Mouse (Mus musculus): ENCODE data around the gene Gon7. TPM values are rescaled to one million over a fixed set of nuclear protein-coding genes. Genes with fewer than 3 reads are reported as not detected.

The Gon7 gene
- total and polyA plus RNA-seq, 2 experiments from 2014 or later: 1.8 to 17.2 TPM

DNA sequence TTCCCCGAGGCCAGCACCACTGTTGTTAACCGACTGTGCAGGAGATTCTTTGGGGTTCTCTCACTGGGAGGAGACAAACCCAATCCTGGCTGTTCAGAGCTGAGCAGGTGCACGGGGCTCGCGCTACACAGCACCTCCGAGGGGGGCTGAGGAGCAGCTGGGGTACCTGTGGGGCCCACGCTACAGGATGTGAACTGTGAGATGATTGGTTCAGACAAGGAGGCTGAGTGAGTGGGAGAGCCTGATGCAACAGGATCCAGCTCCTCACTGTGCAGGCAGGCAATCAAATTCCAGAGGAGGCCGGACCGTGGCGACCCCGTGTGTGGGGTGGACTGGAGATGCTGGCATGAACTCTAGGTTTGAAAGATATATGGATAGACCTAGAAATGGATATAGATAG lies 35.2 kb downstream of the Gon7 start:
- Histone ChIP-seq H3K27ac (ENCODE audit: low read depth) (no peak overlapping the region), H3K27me3 (ENCODE audit: control insufficient read depth, insufficient read depth, low read length) (no peaks in the 10 kb centered on the region), H3K4me1 (ENCODE audit: control insufficient read depth, insufficient read depth) (no peaks in the 10 kb centered on the region), H3K36me3 (replicated peaks; ENCODE audit: control insufficient read depth, insufficient read depth, low read length) (no peaks in the 10 kb centered on the region), H3K9ac (replicated peaks; ENCODE audit: low read depth, low read length) (no peak overlapping the region), H3K4me2 (ENCODE audit: low read depth, low read length) (no peak overlapping the region), H3K9me3 (replicated peaks; ENCODE audit: control insufficient read depth, low read length) (no peaks in the 10 kb centered on the region), H3K4me3 (ENCODE audit: low read depth, low read length) (no peak overlapping the region)
- TF ChIP-seq CTCF (IDR thresholded peaks at IDR 0.05; ENCODE audit: low read depth): no peak
- TF ChIP-seq EP300 (IDR thresholded peaks at IDR 0.05; ENCODE audit: low read depth): no peak
- ATAC-seq (ENCODE audit: insufficient read depth, low read depth): no peak
- WGBS: 68% methylated on average over 11 of the region's 11 CpGs
- DNase-seq (ENCODE audit: low spot score): no peak

DNA sequence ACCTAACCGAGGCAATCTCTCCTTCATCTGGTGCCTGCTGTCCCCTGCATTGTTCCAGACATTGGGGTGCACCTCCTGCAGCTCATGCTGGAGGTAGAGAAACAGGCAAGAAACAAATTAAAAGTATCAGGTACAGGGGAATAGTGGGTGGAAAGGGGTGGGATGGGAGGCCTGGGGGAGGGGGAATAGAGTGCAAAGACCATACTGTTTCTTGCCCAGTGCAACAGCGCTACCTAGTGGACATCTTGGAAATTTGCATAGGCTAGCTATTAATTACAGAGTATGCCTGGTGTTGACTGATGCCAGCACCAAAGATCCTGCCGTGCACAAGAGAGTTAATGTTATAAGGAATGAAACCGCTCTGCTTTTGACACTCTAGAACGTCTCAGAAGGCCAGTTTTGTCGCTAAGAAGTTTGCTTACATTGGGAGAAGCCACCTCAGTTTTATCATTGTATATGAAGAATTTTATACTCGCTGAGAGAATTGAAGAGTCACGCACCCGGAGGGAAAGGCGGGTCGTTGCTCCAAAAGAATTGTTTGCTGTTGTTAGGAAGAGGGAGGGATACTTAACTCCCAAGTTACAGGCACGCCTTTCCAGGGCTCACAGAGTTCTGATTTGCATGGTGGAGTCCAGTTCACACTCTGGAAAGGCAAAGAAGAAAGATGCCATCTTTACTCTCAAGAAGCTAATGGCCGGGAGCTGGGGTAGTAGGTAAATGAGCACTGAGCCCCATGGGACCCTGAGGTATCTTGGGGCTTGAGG lies 37.9 kb downstream of the Gon7 start:
- no peak for TF ChIP-seq EP300 (IDR thresholded peaks at IDR 0.05; ENCODE audit: low read depth)
- peak; percentile 84 for TF ChIP-seq CTCF (IDR thresholded peaks at IDR 0.05; ENCODE audit: low read depth)
- Histone ChIP-seq H3K9ac (replicated peaks; ENCODE audit: low read depth, low read length) (no peak overlapping the region), H3K9me3 (replicated peaks; ENCODE audit: control insufficient read depth, low read length) (no peaks in the 10 kb centered on the region), H3K4me2 (ENCODE audit: low read depth, low read length) (no peak overlapping the region), H3K36me3 (replicated peaks; ENCODE audit: control insufficient read depth, insufficient read depth, low read length) (no peaks in the 10 kb centered on the region), H3K27me3 (ENCODE audit: control insufficient read depth, insufficient read depth, low read length) (no peaks in the 10 kb centered on the region), H3K27ac (ENCODE audit: low read depth) (no peak overlapping the region), H3K4me1 (ENCODE audit: control insufficient read depth, insufficient read depth) (no peaks in the 10 kb centered on the region), H3K4me3 (ENCODE audit: low read depth, low read length) (no peak overlapping the region)
- ATAC-seq (ENCODE audit: insufficient read depth, low read depth) (peak; percentile 77; the same call in 1 of the 2 replicates), DNase-seq (ENCODE audit: low spot score) (peak; percentile 59)
- WGBS: 26% methylated on average over 13 of the region's 13 CpGs

- no peaks in the 10 kb centered on the region for H3K27me3 ChIP-seq (ENCODE audit: control insufficient read depth, insufficient read depth, low read length)
- DNase-seq (ENCODE audit: low spot score): no peak
- no peak overlapping the region for H3K4me3 ChIP-seq (ENCODE audit: low read depth, low read length)
- 79% methylated on average over 10 of the region's 10 CpGs for WGBS
- no peak overlapping the region for H3K9ac ChIP-seq (replicated peaks; ENCODE audit: low read depth, low read length)
- no peak overlapping the region for H3K27ac ChIP-seq (ENCODE audit: low read depth)
- no peak for ATAC-seq (ENCODE audit: insufficient read depth, low read depth)
- peaks cover 7% of the 10 kb centered on the region; the same call in 1 of the 2 replicates for H3K4me1 ChIP-seq (ENCODE audit: control insufficient read depth, insufficient read depth)
- no peak overlapping the region for H3K4me2 ChIP-seq (ENCODE audit: low read depth, low read length)
- H3K9me3 ChIP-seq (replicated peaks; ENCODE audit: control insufficient read depth, low read length): no peaks in the 10 kb centered on the region
- no peaks in the 10 kb centered on the region for H3K36me3 ChIP-seq (replicated peaks; ENCODE audit: control insufficient read depth, insufficient read depth, low read length)
- no peak for TF ChIP-seq EP300 (IDR thresholded peaks at IDR 0.05; ENCODE audit: low read depth)
- no peak for TF ChIP-seq CTCF (IDR thresholded peaks at IDR 0.05; ENCODE audit: low read depth)
These were observed 42.8 kb downstream of the Gon7 start for GRCm38 (mm10) chr12:102714654-102715395.

GRCm38 (mm10) chr12:102714116-102714515 lies 43.5 kb downstream of the Gon7 start:
- WGBS: 81% methylated on average over 2 of the region's 2 CpGs
- Histone ChIP-seq H3K36me3 (replicated peaks; ENCODE audit: control insufficient read depth, insufficient read depth, low read length) (no peaks in the 10 kb centered on the region), H3K4me2 (ENCODE audit: low read depth, low read length) (no peak overlapping the region), H3K27me3 (ENCODE audit: control insufficient read depth, insufficient read depth, low read length) (no peaks in the 10 kb centered on the region), H3K4me1 (ENCODE audit: control insufficient read depth, insufficient read depth) (peaks cover 7% of the 10 kb centered on the region; the same call in 1 of the 2 replicates), H3K9me3 (replicated peaks; ENCODE audit: control insufficient read depth, low read length) (no peaks in the 10 kb centered on the region), H3K27ac (ENCODE audit: low read depth) (no peak overlapping the region), H3K4me3 (ENCODE audit: low read depth, low read length) (no peak overlapping the region), H3K9ac (replicated peaks; ENCODE audit: low read depth, low read length) (no peak overlapping the region)
- DNase-seq (ENCODE audit: low spot score) (no peak), ATAC-seq (ENCODE audit: insufficient read depth, low read depth) (no peak)
- TF ChIP-seq CTCF (IDR thresholded peaks at IDR 0.05; ENCODE audit: low read depth): no peak

- no peaks in the 10 kb centered on the region for H3K27me3 ChIP-seq (ENCODE audit: control insufficient read depth, insufficient read depth, low read length)
- H3K4me3 ChIP-seq (ENCODE audit: low read depth, low read length): no peak overlapping the region
- 51% methylated on average over 20 of the region's 20 CpGs for WGBS
These were observed 44.3 kb downstream of the Gon7 start for GRCm38 (mm10) chr12:102713153-102713865.

More at GRCm38 (mm10) chr12:102713153-102713865, 44.3 kb downstream of the Gon7 start:
- DNase-seq (ENCODE audit: low spot score): no peak
- no peaks in the 10 kb centered on the region for H3K36me3 ChIP-seq (replicated peaks; ENCODE audit: control insufficient read depth, insufficient read depth, low read length)
- peak overlapping the region; percentile 45 for H3K9ac ChIP-seq (replicated peaks; ENCODE audit: low read depth, low read length)
- TF ChIP-seq EP300 (IDR thresholded peaks at IDR 0.05; ENCODE audit: low read depth): no peak
- TF ChIP-seq CTCF (IDR thresholded peaks at IDR 0.05; ENCODE audit: low read depth): no peak
- peak overlapping the region; percentile 39 for H3K4me2 ChIP-seq (ENCODE audit: low read depth, low read length)
- peak; percentile 36; the same call in 1 of the 2 replicates for ATAC-seq (ENCODE audit: insufficient read depth, low read depth)
- no peaks in the 10 kb centered on the region for H3K9me3 ChIP-seq (replicated peaks; ENCODE audit: control insufficient read depth, low read length)
- peak overlapping the region; percentile 48; the same call in 1 of the 2 replicates for H3K27ac ChIP-seq (ENCODE audit: low read depth)
- H3K4me1 ChIP-seq (ENCODE audit: control insufficient read depth, insufficient read depth): peaks cover 7% of the 10 kb centered on the region; the same call in 1 of the 2 replicates
